Mouse (Mus musculus) layer of hippocampus, adult 9-11 months (tissue): ENCODE measurements at regions not wholly inside any gene's neighbourhood (a gene's known extent, or its start where the extent isn't known, plus 50 kb on each side); places are given as distances from the start of the nearest gene placed in this dataset.
"Not testable (repeated sequence)": the region's sequence is repeated elsewhere in the genome, so short reads cannot be mapped to it uniquely, and the experiment has no call there.

ENCODE experiments used
- DNase-seq: peaks from one replicate; pipeline ENCODE4 v3.0.0; 2022

GRCm38 (mm10) chr6:144940871-144941380, 135.1 kb downstream of the Bcat1 start:
- no peak for DNase-seq

- no peak for DNase-seq
These were observed 137.3 kb downstream of the Bcat1 start for GRCm38 (mm10) chr6:144938613-144939236.

- DNase-seq, result no peak
These were observed 138.8 kb downstream of the Bcat1 start for GRCm38 (mm10) chr6:144937211-144937610.

GRCm38 (mm10) chr6:144933722-144934235, 142.2 kb downstream of the Bcat1 start:
- DNase-seq, result no peak

GRCm38 (mm10) chr6:144932402-144932801, 143.6 kb downstream of the Bcat1 start:
- DNase-seq, result no peak

GRCm38 (mm10) chr6:144929959-144930358, 146.0 kb downstream of the Bcat1 start:
- no peak for DNase-seq

GRCm38 (mm10) chr6:144929262-144929855, 146.6 kb downstream of the Bcat1 start:
- no peak for DNase-seq

- DNase-seq, result no peak
These were observed 145.8 kb upstream of the Sox5 start for GRCm38 (mm10) chr6:144927599-144927998.

GRCm38 (mm10) chr6:144922762-144923161, 141.0 kb upstream of the Sox5 start:
- no peak for DNase-seq

GRCm38 (mm10) chr6:144919750-144920149, 138.0 kb upstream of the Sox5 start:
- DNase-seq, result no peak

GRCm38 (mm10) chr6:144917128-144917527, 135.4 kb upstream of the Sox5 start:
- DNase-seq, result no peak

- DNase-seq, result no peak
These were observed 130.0 kb upstream of the Sox5 start for GRCm38 (mm10) chr6:144911781-144912180.

- no peak for DNase-seq
These were observed 128.6 kb upstream of the Sox5 start for GRCm38 (mm10) chr6:144910392-144910791.

- DNase-seq, result no peak
These were observed 126.9 kb upstream of the Sox5 start for GRCm38 (mm10) chr6:144908646-144909045.

- no peak for DNase-seq
These were observed 121.4 kb upstream of the Sox5 start for GRCm38 (mm10) chr6:144903156-144903555.

GRCm38 (mm10) chr6:144902267-144902995, 120.7 kb upstream of the Sox5 start:
- DNase-seq, result no peak

GRCm38 (mm10) chr6:144901825-144902224, 120.0 kb upstream of the Sox5 start:
- no peak for DNase-seq

- DNase-seq, result not testable (repeated sequence)
These were observed 119.1 kb upstream of the Sox5 start for GRCm38 (mm10) chr6:144900858-144901257.

- DNase-seq, result no peak
These were observed 115.7 kb upstream of the Sox5 start for GRCm38 (mm10) chr6:144897526-144897925.

- no peak for DNase-seq
These were observed 109.1 kb upstream of the Sox5 start for GRCm38 (mm10) chr6:144890914-144891313.

GRCm38 (mm10) chr6:144890166-144890565, 108.4 kb upstream of the Sox5 start:
- DNase-seq, result no peak

- no peak for DNase-seq
These were observed 101.3 kb upstream of the Sox5 start for GRCm38 (mm10) chr6:144883117-144883516.

GRCm38 (mm10) chr6:144880098-144880497, 98.3 kb upstream of the Sox5 start:
- DNase-seq, result peak; percentile 63

- no peak for DNase-seq
These were observed 95.0 kb upstream of the Sox5 start for GRCm38 (mm10) chr6:144876758-144877157.
